Mouse (Mus musculus) MEL (cell line): Measurements from ENCODE around the gene Sh3rf3. TPM values are rescaled to one million over a fixed set of nuclear protein-coding genes. Genes with fewer than 3 reads are reported as not detected.

Experiments used
- DNase-seq: peaks from one replicate; pipeline ENCODE4 v3.0.0; 2011; ENCODE audit warnings: low read depth, low spot score
- H3K27ac ChIP-seq: 2 replicates; pipeline ENCODE4 v1.5.1; 2012; ENCODE audit warnings: low read depth, mild to moderate bottlenecking, control low read depth, low read length, moderate library complexity; ENCODE audit not compliant: control insufficient read depth
- H3K27me3 ChIP-seq, 2 experiments: fragments of 150-350 bp in 1 of 2; sonication (generic) in 1 of 2; 2 replicates each; pipeline ENCODE4 v1.6.1; 2012; ENCODE audit warnings: low read length in 2 of 2, mild to moderate bottlenecking in 2 of 2, improper control_type of control experiment in 1 of 2, moderate library complexity in 1 of 2; ENCODE audit not compliant: insufficient read depth in 2 of 2, control insufficient read depth in 1 of 2
- H3K36me3 ChIP-seq, 2 experiments: 2 replicates each; pipeline ENCODE4 v1.6.1; 2012 to 2014; ENCODE audit warnings: low read length in 2 of 2, improper control_type of control experiment in 1 of 2, inconsistent platforms in 1 of 2, mild to moderate bottlenecking in 1 of 2; ENCODE audit not compliant: insufficient read depth in 2 of 2, control insufficient read depth in 1 of 2
- H3K4me1 ChIP-seq, 2 experiments: fragments of 150-350 bp in 1 of 2; sonication (generic) in 1 of 2; 2 replicates each; pipeline ENCODE4 v1.6.1; 2012; ENCODE audit warnings: low read length in 2 of 2, improper control_type of control experiment in 1 of 2, mild to moderate bottlenecking in 1 of 2; ENCODE audit not compliant: insufficient read depth in 2 of 2, control insufficient read depth in 1 of 2
- H3K4me3 ChIP-seq, 2 experiments: fragments of 150-350 bp in 1 of 2; sonication (generic) in 1 of 2; 2 replicates each; pipeline ENCODE4 v1.5.1; 2012; ENCODE audit warnings: low read depth in 2 of 2, low read length in 2 of 2, mild to moderate bottlenecking in 2 of 2, moderate library complexity in 2 of 2, control low read depth in 1 of 2, improper control_type of control experiment in 1 of 2; ENCODE audit not compliant: control insufficient read depth in 1 of 2, insufficient read depth in 1 of 2
- H3K79me2 ChIP-seq: 2 replicates; pipeline ENCODE4 v1.6.1; 2012; ENCODE audit warnings: mild to moderate bottlenecking, low read length, moderate library complexity; ENCODE audit not compliant: control insufficient read depth, poor library complexity, insufficient read depth
- H3K9ac ChIP-seq: 2 replicates; pipeline ENCODE4 v1.6.1; 2012; ENCODE audit warnings: low read depth, mild to moderate bottlenecking, control low read depth, low read length, moderate library complexity; ENCODE audit not compliant: control insufficient read depth, poor library complexity, severe bottlenecking
- H3K9me3 ChIP-seq: fragments of 150-350 bp; sonication (generic); replicated peaks from 2 replicates; pipeline ENCODE4 v1.6.1; 2012; ENCODE audit warnings: mild to moderate bottlenecking, low read length, improper control_type of control experiment, moderate library complexity; ENCODE audit not compliant: insufficient read depth
- CHD1 ChIP-seq: IDR thresholded peaks from 2 replicates; pipeline ENCODE4 v1.6.1; 2012; ENCODE audit warnings: low read depth, mild to moderate bottlenecking, inconsistent platforms, low read length, improper control_type of control experiment
- CHD2 ChIP-seq: IDR thresholded peaks from 2 replicates; pipeline ENCODE4 v1.6.1; 2011; ENCODE audit warnings: low read length, improper control_type of control experiment
- CTCF ChIP-seq, 3 experiments: IDR thresholded peaks in 2 of 3; conservative IDR thresholded peaks in 1 of 3; 2 replicates each; pipeline ENCODE4 v1.5.1; 2011 to 2012; ENCODE audit warnings: low read length in 3 of 3, low read depth in 2 of 3, mild to moderate bottlenecking in 2 of 3, improper control_type of control experiment in 1 of 3, inconsistent platforms in 1 of 3, mixed read lengths in 1 of 3, moderate library complexity in 1 of 3; ENCODE audit not compliant: control insufficient read depth in 1 of 3, insufficient read depth in 1 of 3, poor library complexity in 1 of 3, severe bottlenecking in 1 of 3
- E2F4 ChIP-seq: IDR thresholded peaks from 2 replicates; pipeline ENCODE4 v1.6.1; 2011; ENCODE audit warnings: low read depth, low read length, improper control_type of control experiment, borderline replicate concordance
- ELF1 ChIP-seq: IDR thresholded peaks from 2 replicates; pipeline ENCODE4 v1.6.1; 2014; ENCODE audit warnings: low read depth, mild to moderate bottlenecking, inconsistent platforms, low read length, improper control_type of control experiment, moderate library complexity
- EP300 ChIP-seq, 2 experiments: IDR thresholded peaks; 2 replicates each; pipeline ENCODE4 v1.6.1; 2011; ENCODE audit warnings: improper control_type of control experiment in 2 of 2, low read length in 2 of 2, low read depth in 1 of 2, mild to moderate bottlenecking in 1 of 2
- GABPA ChIP-seq: IDR thresholded peaks from 2 replicates; pipeline ENCODE4 v1.6.1; 2012; ENCODE audit warnings: low read depth, mild to moderate bottlenecking, inconsistent platforms, low read length, improper control_type of control experiment, moderate library complexity
- HCFC1 ChIP-seq: IDR thresholded peaks from 2 replicates; pipeline ENCODE4 v1.6.1; 2012; ENCODE audit warnings: low read depth, mild to moderate bottlenecking, inconsistent platforms, low read length, improper control_type of control experiment, moderate library complexity
- MAX ChIP-seq: IDR thresholded peaks from 2 replicates; pipeline ENCODE4 v1.6.1; 2011; ENCODE audit warnings: low read length, improper control_type of control experiment
- MAZ ChIP-seq: IDR thresholded peaks from 2 replicates; pipeline ENCODE4 v1.6.1; 2012; ENCODE audit warnings: low read depth, mild to moderate bottlenecking, inconsistent platforms, low read length, improper control_type of control experiment
- NELFE ChIP-seq: IDR thresholded peaks from 2 replicates; pipeline ENCODE4 v1.6.1; 2011; ENCODE audit warnings: low read depth, low read length, improper control_type of control experiment
- NRF1 ChIP-seq: IDR thresholded peaks from 2 replicates; pipeline ENCODE4 v1.6.1; 2014; ENCODE audit warnings: low read depth, mild to moderate bottlenecking, inconsistent platforms, low read length, improper control_type of control experiment, moderate library complexity; ENCODE audit not compliant: poor library complexity, insufficient read depth, severe bottlenecking
- POLR2A ChIP-seq, 2 experiments: IDR thresholded peaks; 2 replicates each; pipeline ENCODE4 v1.6.1; 2011 to 2012; ENCODE audit warnings: low read length in 2 of 2, mild to moderate bottlenecking in 2 of 2, control low read depth in 1 of 2, improper control_type of control experiment in 1 of 2, low read depth in 1 of 2, moderate library complexity in 1 of 2; ENCODE audit not compliant: control insufficient read depth in 1 of 2, insufficient read depth in 1 of 2, poor library complexity in 1 of 2
- POLR2AphosphoS5 ChIP-seq: IDR thresholded peaks from 2 replicates; pipeline ENCODE4 v1.6.1; 2012; ENCODE audit warnings: low read depth, borderline replicate concordance, mild to moderate bottlenecking, inconsistent platforms, low read length, moderate library complexity, mixed read lengths
- RAD21 ChIP-seq: IDR thresholded peaks from 2 replicates; pipeline ENCODE4 v1.6.1; 2011; ENCODE audit warnings: mild to moderate bottlenecking, low read depth, low read length, improper control_type of control experiment
- SIN3A ChIP-seq: IDR thresholded peaks from 2 replicates; pipeline ENCODE4 v1.6.1; 2012; ENCODE audit warnings: low read length, improper control_type of control experiment, inconsistent platforms
- TAL1 ChIP-seq: IDR thresholded peaks from 2 replicates; pipeline ENCODE4 v1.6.1; 2012; ENCODE audit warnings: mild to moderate bottlenecking, inconsistent platforms, low read length, moderate library complexity, mixed read lengths
- UBTF ChIP-seq: IDR thresholded peaks from 2 replicates; pipeline ENCODE4 v1.6.1; 2012; ENCODE audit warnings: low read depth, mild to moderate bottlenecking, inconsistent platforms, low read length, improper control_type of control experiment, moderate library complexity, borderline replicate concordance; ENCODE audit not compliant: insufficient read depth
- USF1 ChIP-seq: IDR thresholded peaks from 2 replicates; pipeline ENCODE4 v1.6.1; 2014; ENCODE audit warnings: low read depth, mild to moderate bottlenecking, inconsistent platforms, low read length, improper control_type of control experiment, moderate library complexity
- ZC3H11A ChIP-seq: IDR thresholded peaks from 2 replicates; pipeline ENCODE4 v1.6.1; 2012; ENCODE audit warnings: low read depth, mild to moderate bottlenecking, inconsistent platforms, low read length, improper control_type of control experiment
- ZKSCAN1 ChIP-seq: IDR thresholded peaks from 2 replicates; pipeline ENCODE4 v1.6.1; 2012; ENCODE audit warnings: low read depth, mild to moderate bottlenecking, inconsistent platforms, low read length, improper control_type of control experiment, moderate library complexity
- ZMIZ1 ChIP-seq: IDR thresholded peaks from 2 replicates; pipeline ENCODE4 v1.6.1; 2012; ENCODE audit warnings: low read depth, mild to moderate bottlenecking, inconsistent platforms, low read length, improper control_type of control experiment, moderate library complexity
- polyA plus RNA-seq, 2 experiments: library from polyadenylated mRNA; stranded (reverse) in 1 of 2; unstranded in 1 of 2; fragments of >175 nt in 1 of 2; fragments of >200 nt in 1 of 2; gene quantifications; 2 replicates each; pipeline versions ENCODE4 v1.2.1 to v1.2.4; 2012; ENCODE audit warnings: low replicate concordance in 2 of 2, low read depth in 1 of 2; ENCODE audit not compliant: insufficient read length in 2 of 2, insufficient read depth in 1 of 2, missing spikeins in 1 of 2
- total RNA-seq: library from RNA; depleted of rRNA; stranded (reverse); fragments of 300-350 nt; gene quantifications from 2 replicates; pipeline ENCODE4 v1.2.3, GENCODE M21; 2012

The Sh3rf3 gene
- total and polyA plus RNA-seq, 3 experiments, result not detected

DNA sequence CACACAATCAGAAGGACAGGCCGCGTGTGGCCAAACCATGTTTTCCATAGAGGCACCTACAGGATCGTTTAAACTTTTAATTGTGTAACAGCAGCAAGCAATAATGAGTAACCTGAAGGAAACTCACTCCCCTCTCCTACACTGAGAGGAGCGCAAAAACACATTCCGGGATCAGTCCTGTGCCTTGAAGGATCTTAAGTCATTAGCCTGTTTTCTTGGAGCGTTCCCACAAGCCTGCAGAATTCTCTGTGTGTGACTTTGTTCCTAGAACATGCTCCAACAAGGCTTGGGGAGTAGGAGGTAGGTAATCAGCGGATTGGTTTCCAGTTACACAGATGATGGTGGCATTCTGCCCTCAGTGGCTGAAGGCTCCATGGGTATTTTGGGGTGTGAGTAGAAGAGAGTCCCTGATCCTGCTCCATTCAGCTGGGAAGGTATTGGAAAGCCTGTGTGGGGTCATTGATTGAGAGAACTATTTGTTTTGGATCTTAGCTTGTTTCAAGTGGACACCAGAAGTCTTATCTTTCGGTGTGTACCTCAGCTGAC, 108.6 kb downstream of the Sh3rf3 start:
- Histone ChIP-seq H3K27me3 (no peaks in the 10 kb centered on the region), H3K9ac (no peak overlapping the region), H3K9me3 (no peaks in the 10 kb centered on the region)

DNA sequence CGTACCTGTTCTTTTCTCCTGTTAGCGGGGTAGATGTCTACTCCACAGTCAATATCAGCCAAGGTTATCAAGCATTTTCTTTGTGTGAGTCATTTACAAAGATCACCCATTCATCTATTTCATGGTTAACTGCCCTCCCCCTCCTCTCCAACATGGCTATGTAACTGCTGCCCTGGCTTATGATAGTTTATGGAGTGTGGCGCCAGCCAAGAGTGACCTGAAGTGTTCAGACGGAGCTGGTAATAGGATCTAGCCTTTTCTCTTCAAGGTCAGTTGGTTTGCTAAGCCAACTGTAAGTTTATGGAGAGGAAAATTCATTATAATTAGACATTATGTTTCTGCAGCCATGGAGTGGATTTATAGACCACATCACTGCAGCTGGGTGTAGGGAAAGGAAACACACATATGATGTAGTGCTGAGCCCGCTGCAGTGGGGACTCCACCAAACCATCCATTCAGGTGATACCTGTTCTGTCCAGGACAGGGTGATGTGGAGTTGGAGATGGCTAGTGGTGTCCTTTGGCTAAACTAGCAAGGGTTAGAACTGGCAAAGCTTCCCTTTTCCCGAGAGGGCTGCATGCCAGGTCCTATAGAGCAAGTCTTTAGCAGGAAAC, 109.2 kb downstream of the Sh3rf3 start:
- no peaks in the 10 kb centered on the region for H3K79me2 ChIP-seq
- no peaks in the 10 kb centered on the region for H3K9me3 ChIP-seq
- DNase-seq, result no peak
- no peaks in the 10 kb centered on the region for H3K27me3 ChIP-seq
- H3K36me3 ChIP-seq, result no peaks in the 10 kb centered on the region
- H3K4me3 ChIP-seq, result no peak overlapping the region
- TF ChIP-seq NRF1 (no peak), USF1 (no peak), ZMIZ1 (no peak), E2F4 (no peak), POLR2A (IDR thresholded peaks at IDR 0.05; ENCODE audit: control insufficient read depth in 1 of 2, insufficient read depth in 1 of 2, low read depth in 1 of 2, low read length in 2 of 2, poor library complexity in 1 of 2) (no peak), ELF1 (no peak), NELFE (no peak), MAX (no peak), GABPA (no peak), EP300 (IDR thresholded peaks at IDR 0.05; ENCODE audit: low read depth in 1 of 2, low read length in 2 of 2) (no peak), HCFC1 (no peak), MAZ (no peak), CHD1 (no peak)
- H3K27ac ChIP-seq, result no peak overlapping the region
- H3K9ac ChIP-seq, result no peak overlapping the region
- no peaks in the 10 kb centered on the region for H3K4me1 ChIP-seq

More for the DNA sequence above, 108.6 kb downstream of the Sh3rf3 start:
- Histone ChIP-seq H3K4me3 (no peak overlapping the region), H3K27ac (no peak overlapping the region), H3K79me2 (no peaks in the 10 kb centered on the region), H3K4me1 (no peaks in the 10 kb centered on the region), H3K36me3 (no peaks in the 10 kb centered on the region)
- no peak for DNase-seq
- TF ChIP-seq CTCF (IDR thresholded peaks at IDR 0.05 in 2 of 3, conservative IDR thresholded peaks at IDR 0.05 in 1 of 3; ENCODE audit: control insufficient read depth in 1 of 3, insufficient read depth in 1 of 3, low read depth in 2 of 3, low read length in 3 of 3, poor library complexity in 1 of 3, severe bottlenecking in 1 of 3), result no peak
- no peak for TF ChIP-seq ZMIZ1
- TF ChIP-seq MAZ, result no peak
- no peak for TF ChIP-seq ZKSCAN1
- no peak for TF ChIP-seq CHD2
- TF ChIP-seq POLR2AphosphoS5, result no peak
- no peak for TF ChIP-seq RAD21
- no peak for TF ChIP-seq TAL1
- TF ChIP-seq ZC3H11A, result no peak
- no peak for TF ChIP-seq MAX
- TF ChIP-seq NRF1, result no peak
- TF ChIP-seq UBTF, result no peak
- no peak for TF ChIP-seq SIN3A
